Mouse (Mus musculus) retina, embryonic 14.5 days (tissue): Measurements from ENCODE around the gene Wdr34.

Source experiments
- DNase-seq: peaks from one replicate; pipeline ENCODE4 v3.0.0-alpha.2; 2015; ENCODE audit warnings: low spot score

Gene Wdr34

GRCm38 (mm10) chr2:30032244-30032846, 16.3 kb downstream of the Wdr34 start:
- DNase-seq = peak; percentile 20

- no peak for DNase-seq
These were observed 21.7 kb downstream of the Wdr34 start for GRCm38 (mm10) chr2:30026997-30027396.

GRCm38 (mm10) chr2:30025454-30025853, 23.2 kb downstream of the Wdr34 start:
- no peak for DNase-seq

- DNase-seq = no peak
These were observed 34.2 kb downstream of the Wdr34 start for GRCm38 (mm10) chr2:30014326-30014966.

GRCm38 (mm10) chr2:30010840-30011281, 37.8 kb downstream of the Wdr34 start:
- DNase-seq = no peak

- no peak for DNase-seq
These were observed 39.6 kb downstream of the Wdr34 start for GRCm38 (mm10) chr2:30009101-30009500.

- no peak for DNase-seq
These were observed 56.7 kb downstream of the Wdr34 start for GRCm38 (mm10) chr2:29991962-29992361.
